In the genomic region with DNA sequence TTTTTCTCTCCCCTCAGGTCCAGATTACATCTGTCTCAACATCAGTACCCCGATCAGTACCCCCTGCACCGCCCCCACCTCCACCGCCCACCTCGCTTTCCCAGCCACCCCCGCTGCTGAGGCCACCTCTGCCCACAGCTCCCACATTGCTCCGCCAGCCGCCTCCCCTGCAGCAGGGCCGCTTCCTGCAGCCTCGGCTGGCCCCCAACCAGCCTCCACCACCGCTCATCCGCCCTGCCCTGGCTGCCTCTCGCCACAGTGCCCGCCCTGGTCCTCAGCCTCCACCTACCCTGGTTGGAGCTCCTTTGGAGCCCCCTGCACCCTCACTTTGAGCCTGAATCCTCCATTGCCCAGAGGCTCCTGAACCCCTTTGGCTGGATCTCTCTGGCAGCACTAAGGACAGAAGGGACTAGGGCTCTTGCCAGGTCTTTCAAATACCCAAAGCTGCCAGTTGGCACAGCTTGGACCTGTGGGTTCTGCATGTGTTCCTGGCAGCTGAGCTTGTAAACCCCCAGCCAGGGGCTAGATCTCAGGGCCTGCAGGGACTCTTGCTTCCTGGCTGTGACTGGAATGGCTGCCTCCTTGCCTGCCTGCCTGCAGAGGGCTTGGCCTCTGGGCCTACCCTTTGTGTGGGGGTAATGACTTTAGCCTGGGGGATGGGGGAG, we compare ENCODE assay signal across 10 mouse cellular contexts. TPM values are rescaled to one million over a fixed set of nuclear protein-coding genes. Genes with fewer than 3 reads are reported as not detected.
DNase-seq lines count a peak whose midpoint lies in the region; ATAC-seq and TF ChIP-seq lines count a peak whose summit lies in the region.
"Had no signal": no experiment of that assay in that cellular context is flagged by ENCODE, and none has a peak within 500 bp of the region (broad histone marks: within the 10 kb centered on the region; RNA-seq: fewer than 3 reads in every experiment).

No protein-coding gene starts in this region.

- H3K27me3 ChIP-seq in ES-Bruce4 (ENCODE audit: control insufficient read depth, insufficient read depth, low read length, poor library complexity, severe bottlenecking): no peaks in the 10 kb centered on the region
- no peaks in the 10 kb centered on the region for H3K27me3 ChIP-seq in hindbrain, embryonic 13.5 days
- H3K27me3 ChIP-seq in neural tube, embryonic 13.5 days: no peaks in the 10 kb centered on the region
- H3K27me3 ChIP-seq: lung, embryonic 15.5 days had no signal

- ATAC-seq in hindbrain, embryonic 13.5 days (ENCODE audit: low FRiP score): no peak
- ATAC-seq in neural tube, embryonic 13.5 days (ENCODE audit: low read depth): no peak

- DNase-seq in gastrocnemius, postnatal 14 days: peak; percentile 29
- no peak for DNase-seq in gastrocnemius, adult 2 months
- DNase-seq in T-cell, adult 2 months (ENCODE audit: low spot score): no peak
- DNase-seq in testis, postnatal 10 days (ENCODE audit: low spot score): no peak

- H3K4me1 ChIP-seq in ES-Bruce4 (ENCODE audit: control insufficient read depth, insufficient read depth, low read length): peaks cover 2% of the 10 kb centered on the region
- H3K4me1 ChIP-seq in cortical plate, adult 2 months (ENCODE audit: control insufficient read depth, insufficient read depth, low read length): peaks cover 6% of the 10 kb centered on the region
- peaks cover 89% of the 10 kb centered on the region for H3K4me1 ChIP-seq in hindbrain, embryonic 13.5 days (replicated peaks)
- peaks cover 84% of the 10 kb centered on the region for H3K4me1 ChIP-seq in neural tube, embryonic 13.5 days (replicated peaks)

- no peak overlapping the region for H3K27ac ChIP-seq in gastrocnemius, adult 2 months
- peak overlapping the region; percentile 36; the same call in 1 of the 2 replicates for H3K27ac ChIP-seq in ES-Bruce4 (ENCODE audit: insufficient read depth, low read length)
- H3K27ac ChIP-seq in cortical plate, adult 2 months (ENCODE audit: insufficient read depth, low read length): peak overlapping the region; percentile 71; the same call in 1 of the 2 replicates
- peak overlapping the region; percentile 90 for H3K27ac ChIP-seq in hindbrain, embryonic 13.5 days
- H3K27ac ChIP-seq in neural tube, embryonic 13.5 days (replicated peaks): peak overlapping the region; percentile 89

- 0 out of 2 replicates have a peak overlapping the region, but pooled peaks have one; percentile 15 for H3K9ac ChIP-seq in ES-Bruce4 (ENCODE audit: low read depth, poor library complexity, severe bottlenecking)
- H3K9ac ChIP-seq in hindbrain, embryonic 13.5 days: peak overlapping the region; percentile 56; the same call in 1 of the 2 replicates
- peak overlapping the region; percentile 43 for H3K9ac ChIP-seq in neural tube, embryonic 13.5 days

- 74% methylated on average over 13 of the region's 13 CpGs for WGBS in hindbrain, embryonic 13.5 days
- WGBS in neural tube, embryonic 13.5 days: 78% methylated on average over 13 of the region's 13 CpGs

- no peaks in the 10 kb centered on the region for H3K9me3 ChIP-seq in ES-Bruce4 (replicated peaks; ENCODE audit: control insufficient read depth, insufficient read depth, low read length, poor library complexity, severe bottlenecking)
- H3K9me3 ChIP-seq in hindbrain, embryonic 13.5 days: no peaks in the 10 kb centered on the region
- no peaks in the 10 kb centered on the region for H3K9me3 ChIP-seq in neural tube, embryonic 13.5 days
- H3K9me3 ChIP-seq: lung, embryonic 15.5 days had no signal

- no peak for TF ChIP-seq POLR2A in ES-Bruce4 (IDR thresholded peaks at IDR 0.05; ENCODE audit: insufficient read depth, low read length)
- TF ChIP-seq POLR2A in cortical plate, adult 2 months (IDR thresholded peaks at IDR 0.05; ENCODE audit: extremely low read depth, insufficient read depth, low read length): no peak

- peak; percentile 42; the same call in 1 of the 2 replicates for TF ChIP-seq EP300 in ES-Bruce4 (IDR thresholded peaks at IDR 0.05; ENCODE audit: insufficient read depth, low read depth, low read length)

- intact Hi-C loops in gastrocnemius, postnatal 14 days (cut with DNase I; ENCODE audit: low total_unique reads): no loop called here
- intact Hi-C loops in gastrocnemius, adult 2 months (cut with DNase I): no loop called here

- TF ChIP-seq CTCF in gastrocnemius, adult 2 months (IDR thresholded peaks at IDR 0.05): no peak
- no peak for TF ChIP-seq CTCF in ES-Bruce4 (IDR thresholded peaks at IDR 0.05; ENCODE audit: low read depth, low read length)
- TF ChIP-seq CTCF in cortical plate, adult 2 months (IDR thresholded peaks at IDR 0.05; ENCODE audit: extremely low read depth, insufficient read depth, low read length): no peak

- H3K4me2 ChIP-seq in hindbrain, embryonic 13.5 days: no peak overlapping the region
- H3K4me2 ChIP-seq in neural tube, embryonic 13.5 days: no peak overlapping the region; the same call in 1 of the 2 replicates
- H3K4me2 ChIP-seq: lung, embryonic 15.5 days had no signal

- H3K36me3 ChIP-seq in ES-Bruce4 (ENCODE audit: control insufficient read depth, insufficient read depth, low read length, poor library complexity, severe bottlenecking): peaks cover 32% of the 10 kb centered on the region
- peaks cover 89% of the 10 kb centered on the region for H3K36me3 ChIP-seq in hindbrain, embryonic 13.5 days
- H3K36me3 ChIP-seq in neural tube, embryonic 13.5 days: peaks cover 90% of the 10 kb centered on the region

- no peak overlapping the region for H3K4me3 ChIP-seq in gastrocnemius, adult 2 months
- H3K4me3 ChIP-seq in ES-Bruce4 (ENCODE audit: low read depth, low read length): peak overlapping the region; percentile 13; the same call in 1 of the 2 replicates
- H3K4me3 ChIP-seq in cortical plate, adult 2 months (ENCODE audit: insufficient read depth, low read length): no peak overlapping the region
- H3K4me3 ChIP-seq in hindbrain, embryonic 13.5 days: no peak overlapping the region
- H3K4me3 ChIP-seq in neural tube, embryonic 13.5 days: no peak overlapping the region; the same call in 1 of the 2 replicates
- H3K4me3 ChIP-seq: erythroblast, embryonic 14.5 days; lung, embryonic 15.5 days had no signal

RNA-seq across cellular contexts. Expression of gene Rcor2, which starts 7.3 kb away (rescaled TPM):
- total RNA-seq in gastrocnemius, postnatal 14 days (2021): 1 to 10 TPM; 2.1 to 8.8 TPM
- 1 to 10 TPM; 1.6 to 2.0 TPM for total RNA-seq in gastrocnemius, adult 2 months (2021)
- polyA plus RNA-seq in ES-Bruce4 (2011; ENCODE audit: insufficient read depth, insufficient read length, low read depth, missing spikeins): 69.4 and 78.5 TPM in 2 replicates
- polyA plus RNA-seq in cortical plate, adult 2 months (2012; rRNA removed): 18.9 and 21.8 TPM in 2 replicates
- polyA plus RNA-seq in hindbrain, embryonic 13.5 days (2015; fragmentation: Nextera tagmentation; extraction: Ambion mirVana): 30.2 and 32.0 TPM in 2 replicates
- 31.0 and 31.1 TPM in 2 replicates for polyA plus RNA-seq in neural tube, embryonic 13.5 days (2015; fragmentation: Nextera tagmentation; extraction: Ambion mirVana)

RNA-seq across cellular contexts. Expression of gene Naa40, which starts 33.5 kb away (rescaled TPM):
- total RNA-seq in gastrocnemius, postnatal 14 days (2021): 10 to 100 TPM in 1 of 2 experiments, 1 to 10 TPM in 1; 9.1 to 11.7 TPM
- 10 to 100 TPM in 1 of 2 experiments, 1 to 10 TPM in 1; 10.0 to 12.7 TPM for total RNA-seq in gastrocnemius, adult 2 months (2021)
- 41.0 and 45.1 TPM in 2 replicates for polyA plus RNA-seq in ES-Bruce4 (2011; ENCODE audit: insufficient read depth, insufficient read length, low read depth, missing spikeins)
- 62.4 and 64.7 TPM in 2 replicates for polyA plus RNA-seq in cortical plate, adult 2 months (2012; rRNA removed)
- polyA plus RNA-seq in hindbrain, embryonic 13.5 days (2015; fragmentation: Nextera tagmentation; extraction: Ambion mirVana): 65.3 and 66.6 TPM in 2 replicates
- 58.1 TPM in 2 replicates for polyA plus RNA-seq in neural tube, embryonic 13.5 days (2015; fragmentation: Nextera tagmentation; extraction: Ambion mirVana)

RNA-seq across cellular contexts. Expression of gene Cox8a, which starts 57.0 kb away (rescaled TPM):
- total RNA-seq in gastrocnemius, postnatal 14 days (2021): 100 to 1,000 TPM; 167 TPM
- total RNA-seq in gastrocnemius, adult 2 months (2021): 100 to 1,000 TPM in 1 of 2 experiments, 10 to 100 TPM in 1; 72.4 to 113 TPM
- 584 and 638 TPM in 2 replicates for polyA plus RNA-seq in ES-Bruce4 (2011; ENCODE audit: insufficient read depth, insufficient read length, low read depth, missing spikeins)
- polyA plus RNA-seq in cortical plate, adult 2 months (2012; rRNA removed): 1,448 and 1,495 TPM in 2 replicates
- 881 and 924 TPM in 2 replicates for polyA plus RNA-seq in hindbrain, embryonic 13.5 days (2015; fragmentation: Nextera tagmentation; extraction: Ambion mirVana)
- polyA plus RNA-seq in neural tube, embryonic 13.5 days (2015; fragmentation: Nextera tagmentation; extraction: Ambion mirVana): 918 and 1,011 TPM in 2 replicates
